Mouse (Mus musculus): Measurements from ENCODE around the gene Parp12. TPM values are rescaled to one million over a fixed set of nuclear protein-coding genes. Genes with fewer than 3 reads are reported as not detected.

Gene Parp12
- polyA plus RNA-seq, 1 experiment from 2014 or later = 4.2 TPM

- no peak overlapping the region for H3K4me3 ChIP-seq (ENCODE audit: low read depth, low read length)
- no peak for DNase-seq (ENCODE audit: low spot score)
- ATAC-seq (ENCODE audit: low FRiP score) = no peak
- 85% methylated on average over 13 of the region's 13 CpGs for WGBS
- H3K4me2 ChIP-seq (replicated peaks; ENCODE audit: low read depth, low read length) = no peak overlapping the region
- H3K36me3 ChIP-seq (ENCODE audit: control insufficient read depth, insufficient read depth, low read length) = no peaks in the 10 kb centered on the region
- H3K4me1 ChIP-seq (replicated peaks; ENCODE audit: control insufficient read depth, insufficient read depth, low read length) = no peaks in the 10 kb centered on the region
- H3K9me3 ChIP-seq (ENCODE audit: control insufficient read depth, low read length) = no peaks in the 10 kb centered on the region
- no peak overlapping the region for H3K27ac ChIP-seq (ENCODE audit: low read depth, low read length)
- no peaks in the 10 kb centered on the region for H3K27me3 ChIP-seq (ENCODE audit: control insufficient read depth, insufficient read depth, low read length)
- no peak overlapping the region for H3K9ac ChIP-seq (ENCODE audit: low read depth, low read length)
Observed at GRCm38 (mm10) chr6:39054206-39054864, 63.8 kb downstream of the Parp12 start.

GRCm38 (mm10) chr6:39052636-39053035, 65.5 kb downstream of the Parp12 start:
- DNase-seq (ENCODE audit: low spot score) (no peak), ATAC-seq (ENCODE audit: low FRiP score) (no peak)
- Histone ChIP-seq H3K4me2 (replicated peaks; ENCODE audit: low read depth, low read length) (no peak overlapping the region), H3K27me3 (ENCODE audit: control insufficient read depth, insufficient read depth, low read length) (no peaks in the 10 kb centered on the region), H3K9me3 (ENCODE audit: control insufficient read depth, low read length) (no peaks in the 10 kb centered on the region), H3K4me1 (replicated peaks; ENCODE audit: control insufficient read depth, insufficient read depth, low read length) (no peaks in the 10 kb centered on the region), H3K36me3 (ENCODE audit: control insufficient read depth, insufficient read depth, low read length) (no peaks in the 10 kb centered on the region), H3K4me3 (ENCODE audit: low read depth, low read length) (no peak overlapping the region), H3K27ac (ENCODE audit: low read depth, low read length) (no peak overlapping the region), H3K9ac (ENCODE audit: low read depth, low read length) (no peak overlapping the region)
- 78% methylated on average over 4 of the region's 4 CpGs for WGBS

GRCm38 (mm10) chr6:39051799-39052556, 66.2 kb downstream of the Parp12 start:
- Histone ChIP-seq H3K4me1 (replicated peaks; ENCODE audit: control insufficient read depth, insufficient read depth, low read length) (no peaks in the 10 kb centered on the region), H3K9ac (ENCODE audit: low read depth, low read length) (no peak overlapping the region), H3K4me3 (ENCODE audit: low read depth, low read length) (no peak overlapping the region), H3K9me3 (ENCODE audit: control insufficient read depth, low read length) (no peaks in the 10 kb centered on the region), H3K36me3 (ENCODE audit: control insufficient read depth, insufficient read depth, low read length) (no peaks in the 10 kb centered on the region), H3K27ac (ENCODE audit: low read depth, low read length) (no peak overlapping the region), H3K4me2 (replicated peaks; ENCODE audit: low read depth, low read length) (no peak overlapping the region), H3K27me3 (ENCODE audit: control insufficient read depth, insufficient read depth, low read length) (no peaks in the 10 kb centered on the region)
- ATAC-seq (ENCODE audit: low FRiP score) = no peak
- WGBS = 81% methylated on average over 9 of the region's 9 CpGs
- DNase-seq (ENCODE audit: low spot score) = no peak

GRCm38 (mm10) chr6:39050836-39051235, 67.3 kb downstream of the Parp12 start:
- no peak for ATAC-seq (ENCODE audit: low FRiP score)
- Histone ChIP-seq H3K4me3 (ENCODE audit: low read depth, low read length) (no peak overlapping the region), H3K9me3 (ENCODE audit: control insufficient read depth, low read length) (no peaks in the 10 kb centered on the region), H3K27ac (ENCODE audit: low read depth, low read length) (no peak overlapping the region), H3K9ac (ENCODE audit: low read depth, low read length) (no peak overlapping the region), H3K27me3 (ENCODE audit: control insufficient read depth, insufficient read depth, low read length) (no peaks in the 10 kb centered on the region), H3K36me3 (ENCODE audit: control insufficient read depth, insufficient read depth, low read length) (no peaks in the 10 kb centered on the region), H3K4me2 (replicated peaks; ENCODE audit: low read depth, low read length) (no peak overlapping the region), H3K4me1 (replicated peaks; ENCODE audit: control insufficient read depth, insufficient read depth, low read length) (no peaks in the 10 kb centered on the region)
- 77% methylated on average over 6 of the region's 6 CpGs for WGBS
- no peak for DNase-seq (ENCODE audit: low spot score)

GRCm38 (mm10) chr6:39049141-39049540, 69.0 kb downstream of the Parp12 start:
- 59% methylated on average over 5 of the region's 5 CpGs for WGBS
- ATAC-seq (ENCODE audit: low FRiP score) = no peak
- no peak overlapping the region for H3K27ac ChIP-seq (ENCODE audit: low read depth, low read length)
- no peak overlapping the region for H3K9ac ChIP-seq (ENCODE audit: low read depth, low read length)
- no peaks in the 10 kb centered on the region for H3K4me1 ChIP-seq (replicated peaks; ENCODE audit: control insufficient read depth, insufficient read depth, low read length)
- H3K27me3 ChIP-seq (ENCODE audit: control insufficient read depth, insufficient read depth, low read length) = no peaks in the 10 kb centered on the region
- H3K4me2 ChIP-seq (replicated peaks; ENCODE audit: low read depth, low read length) = no peak overlapping the region
- H3K9me3 ChIP-seq (ENCODE audit: control insufficient read depth, low read length) = no peaks in the 10 kb centered on the region
- no peaks in the 10 kb centered on the region for H3K36me3 ChIP-seq (ENCODE audit: control insufficient read depth, insufficient read depth, low read length)
- no peak overlapping the region for H3K4me3 ChIP-seq (ENCODE audit: low read depth, low read length)
- DNase-seq (ENCODE audit: low spot score) = no peak

GRCm38 (mm10) chr6:39040451-39040850, 77.7 kb downstream of the Parp12 start:
- Histone ChIP-seq H3K9ac (ENCODE audit: low read depth, low read length) (no peak overlapping the region), H3K27ac (ENCODE audit: low read depth, low read length) (no peak overlapping the region), H3K4me1 (replicated peaks; ENCODE audit: control insufficient read depth, insufficient read depth, low read length) (no peaks in the 10 kb centered on the region), H3K9me3 (ENCODE audit: control insufficient read depth, low read length) (no peaks in the 10 kb centered on the region), H3K4me3 (ENCODE audit: low read depth, low read length) (no peak overlapping the region), H3K36me3 (ENCODE audit: control insufficient read depth, insufficient read depth, low read length) (no peaks in the 10 kb centered on the region), H3K4me2 (replicated peaks; ENCODE audit: low read depth, low read length) (no peak overlapping the region), H3K27me3 (ENCODE audit: control insufficient read depth, insufficient read depth, low read length) (no peaks in the 10 kb centered on the region)
- WGBS = 86% methylated on average over 9 of the region's 9 CpGs
- DNase-seq (ENCODE audit: low spot score) = no peak
- no peak for ATAC-seq (ENCODE audit: low FRiP score)

Other genes starting within 250 kb of the Parp12 start
- 0.69 and 1.4 TPM in 2 replicates for gene Tbxas1, start 242.9 kb downstream of the Parp12 start, polyA plus RNA-seq (2014; fragmentation: Nextera tagmentation; extraction: Ambion mirVana)
- gene Hipk2, start 242.2 kb downstream of the Parp12 start, polyA plus RNA-seq (2014; fragmentation: Nextera tagmentation; extraction: Ambion mirVana) = 26.6 and 38.4 TPM in 2 replicates
- gene Kdm7a, start 88.4 kb upstream of the Parp12 start, polyA plus RNA-seq (2014; fragmentation: Nextera tagmentation; extraction: Ambion mirVana) = 19.9 and 20.1 TPM in 2 replicates